Mouse (Mus musculus) frontal cortex, postnatal 14 days (tissue): Measurements from ENCODE around the gene Vps26c.

Experiments
- DNase-seq, 2 experiments: peaks; one replicate each; pipeline ENCODE4 v3.0.0; 2022; ENCODE audit warnings: low spot score in 2 of 2

Vps26c gene

GRCm38 (mm10) chr16:94526344-94527151 is at the start of gene Vps26c:
TSS of gene Vps26c (minus strand) at chr16:94526830.
- peak; percentile 96 for DNase-seq

GRCm38 (mm10) chr16:94575757-94576156 is 49.1 kb upstream of the Vps26c start:
- no peak for DNase-seq

- no peak for DNase-seq
Measured at GRCm38 (mm10) chr16:94574718-94575094, 48.1 kb upstream of the Vps26c start.

GRCm38 (mm10) chr16:94574025-94574717 is 47.5 kb upstream of the Vps26c start:
- no peak for DNase-seq

GRCm38 (mm10) chr16:94572422-94572821 is 45.8 kb upstream of the Vps26c start:
- DNase-seq, result no peak

GRCm38 (mm10) chr16:94571111-94571993 is 44.7 kb upstream of the Vps26c start:
- no peak for DNase-seq

GRCm38 (mm10) chr16:94570361-94571041 is 43.9 kb upstream of the Vps26c start:
- DNase-seq, result peak in 1 of 2 experiments; percentile 44

- DNase-seq, result peak; percentile 97
Measured at GRCm38 (mm10) chr16:94569229-94570176, 42.9 kb upstream of the Vps26c start, which contains the start of gene Dyrk1a. TSS of gene Dyrk1a (plus strand) at chr16:94570010.

GRCm38 (mm10) chr16:94568335-94569228 is 42.0 kb upstream of the Vps26c start:
- DNase-seq, result peak in 1 of 2 experiments; percentile 48

GRCm38 (mm10) chr16:94567751-94568150 is 41.1 kb upstream of the Vps26c start:
- no peak for DNase-seq

GRCm38 (mm10) chr16:94566834-94567585 is 40.4 kb upstream of the Vps26c start:
- DNase-seq, result no peak

- no peak for DNase-seq
Measured at GRCm38 (mm10) chr16:94566124-94566523, 39.5 kb upstream of the Vps26c start.

- no peak for DNase-seq
Measured at GRCm38 (mm10) chr16:94560618-94561017, 34.0 kb upstream of the Vps26c start.

- no peak for DNase-seq
Measured at GRCm38 (mm10) chr16:94559782-94560181, 33.2 kb upstream of the Vps26c start.

- DNase-seq, result no peak
Measured at GRCm38 (mm10) chr16:94559282-94559681, 32.7 kb upstream of the Vps26c start.

GRCm38 (mm10) chr16:94556228-94556627 is 29.6 kb upstream of the Vps26c start:
- no peak for DNase-seq

GRCm38 (mm10) chr16:94555346-94555745 is 28.7 kb upstream of the Vps26c start:
- DNase-seq, result no peak

- DNase-seq, result no peak
Measured at GRCm38 (mm10) chr16:94551934-94552333, 25.3 kb upstream of the Vps26c start.
